Mouse (Mus musculus): ENCODE data around the gene Tex14.
"Not testable (repeated sequence)": the region's sequence is repeated elsewhere in the genome, so short reads cannot be mapped to it uniquely, and the experiment has no call there.

The Tex14 gene

DNA sequence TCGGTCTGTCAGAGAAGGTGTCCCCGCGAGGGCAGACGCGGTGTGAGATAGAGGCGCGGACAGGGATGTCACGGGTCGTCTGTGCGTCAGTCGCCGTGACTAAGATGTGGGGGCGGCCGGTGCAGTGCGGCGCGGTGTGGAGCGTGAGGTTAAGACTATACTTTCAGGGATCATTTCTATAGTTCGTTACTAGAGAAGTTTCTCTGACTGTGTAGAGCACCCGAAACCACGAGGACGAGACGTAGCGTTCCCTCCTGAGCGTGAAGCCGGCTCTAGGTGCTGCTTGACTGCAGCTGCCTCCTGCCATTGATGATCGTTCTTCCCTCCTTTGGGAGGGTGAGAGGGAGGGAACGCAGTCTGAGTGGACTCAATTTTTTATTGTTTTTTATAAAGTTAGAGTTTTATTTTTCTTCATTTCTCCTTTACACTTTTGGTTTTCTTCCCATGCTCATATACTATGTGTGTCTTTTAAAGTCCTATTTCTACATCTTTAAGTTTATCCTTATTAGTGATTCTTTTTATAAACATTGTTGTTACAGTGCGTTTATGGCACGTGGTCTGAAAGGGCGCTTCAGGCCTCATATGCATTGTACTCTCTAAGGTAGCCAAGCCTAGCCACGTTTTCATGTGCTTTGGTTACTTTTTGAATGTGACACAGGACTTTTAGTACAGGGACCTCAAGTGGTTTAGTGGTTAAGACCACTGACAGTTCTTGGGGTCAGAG lies 43.8 kb downstream of the Tex14 start:
- peak; percentile 91 for DNase-seq (ENCODE audit: low read depth, low spot score)

DNA sequence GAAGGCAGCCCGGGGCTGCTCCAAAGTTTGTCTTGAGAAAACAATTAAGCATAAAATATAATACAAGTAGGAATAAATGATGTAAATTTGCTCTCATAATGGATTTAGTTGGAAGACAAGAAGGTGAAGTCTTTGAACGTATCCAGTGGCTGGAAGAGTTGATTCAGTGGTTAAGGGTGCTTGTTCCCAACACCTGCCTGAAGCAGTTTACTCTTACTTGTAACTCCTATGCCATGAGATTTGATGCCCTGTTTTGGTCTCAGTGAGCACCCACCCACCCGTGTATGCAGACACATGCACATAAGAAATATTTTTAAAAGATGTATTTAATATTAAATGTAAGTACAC lies 44.3 kb downstream of the Tex14 start:
- DNase-seq (ENCODE audit: low read depth, low spot score), result no peak

DNA sequence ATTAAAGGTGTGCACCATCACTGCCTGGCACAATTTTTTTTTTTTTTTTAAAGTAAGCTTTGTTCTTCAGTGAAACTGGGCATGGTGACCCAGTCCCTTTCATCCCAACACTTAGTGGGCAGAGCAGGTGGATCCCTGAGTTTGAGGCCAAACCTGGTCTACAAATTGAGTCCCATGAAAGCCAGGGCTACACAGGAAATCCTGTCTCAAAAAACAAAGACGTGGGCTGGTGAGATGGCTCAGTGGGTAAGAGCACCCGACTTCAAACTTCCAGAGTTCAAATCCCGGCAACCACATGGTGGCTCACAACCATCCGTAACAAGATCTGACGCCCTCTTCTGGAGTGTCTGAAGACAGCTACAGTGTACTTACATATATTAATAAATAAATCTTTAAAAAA lies 45.0 kb downstream of the Tex14 start:
- DNase-seq (ENCODE audit: low read depth, low spot score), result not testable (repeated sequence)

DNA sequence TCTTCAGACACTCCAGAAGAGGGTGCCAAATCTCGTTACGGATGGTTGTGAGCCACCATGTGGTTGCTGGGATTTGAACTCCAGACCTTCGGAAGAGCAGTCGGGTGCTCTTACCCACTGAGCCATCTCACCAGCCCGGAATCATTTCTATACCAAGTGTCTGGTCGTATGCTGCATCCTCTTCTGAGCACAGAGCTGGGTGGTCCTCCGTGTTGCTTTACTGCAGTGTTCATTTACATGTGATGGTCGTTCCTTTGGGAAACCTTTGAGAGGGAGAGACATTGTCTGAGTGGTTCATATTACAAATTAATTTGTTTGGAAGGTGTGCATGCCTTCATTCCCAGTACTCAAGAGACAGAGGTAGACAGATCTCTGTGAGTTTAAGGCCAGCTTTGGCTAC lies 47.9 kb downstream of the Tex14 start:
- DNase-seq (ENCODE audit: low read depth, low spot score), result not testable (repeated sequence)

DNA sequence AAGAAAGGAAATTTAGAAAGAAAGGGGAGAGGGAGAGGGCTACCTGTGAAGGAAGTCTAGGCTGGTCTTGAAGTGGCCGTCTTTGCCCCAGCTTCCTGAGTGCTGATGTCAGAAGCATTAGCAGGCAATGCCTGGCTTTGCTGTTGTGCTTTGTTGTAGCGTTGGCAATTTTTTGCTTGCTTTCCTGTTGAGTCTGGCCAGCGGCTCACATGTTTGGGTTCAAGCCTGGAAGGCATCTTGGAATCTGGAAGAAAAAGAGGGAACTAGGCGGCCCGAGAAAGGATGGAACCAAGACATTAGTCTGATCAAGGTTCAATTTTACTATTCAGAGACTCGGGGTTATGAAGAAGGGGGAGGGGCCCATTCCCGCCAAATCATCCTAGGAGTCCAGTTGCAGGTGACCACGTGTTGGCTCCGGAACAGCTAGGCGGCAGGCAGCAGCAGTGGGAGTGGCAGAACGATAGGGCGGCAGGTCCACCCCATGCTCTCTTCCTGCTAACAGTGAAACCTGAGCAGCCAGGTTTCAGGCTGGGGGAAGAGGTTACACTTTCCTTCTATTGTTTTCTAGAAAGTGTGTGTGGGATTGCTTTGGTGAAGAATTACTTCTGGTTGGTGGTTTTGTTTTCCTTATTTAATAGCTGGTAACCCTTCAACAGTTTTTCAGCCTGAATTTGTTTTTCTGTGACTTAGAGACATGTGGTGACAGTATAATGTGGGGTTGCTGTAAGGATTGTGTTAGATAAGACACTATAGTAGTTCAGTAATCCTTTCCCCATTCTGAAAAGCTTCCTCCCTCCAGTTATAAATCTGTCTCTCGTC lies 48.6 kb downstream of the Tex14 start:
- peak; percentile 56 for DNase-seq (ENCODE audit: low read depth, low spot score)

DNA sequence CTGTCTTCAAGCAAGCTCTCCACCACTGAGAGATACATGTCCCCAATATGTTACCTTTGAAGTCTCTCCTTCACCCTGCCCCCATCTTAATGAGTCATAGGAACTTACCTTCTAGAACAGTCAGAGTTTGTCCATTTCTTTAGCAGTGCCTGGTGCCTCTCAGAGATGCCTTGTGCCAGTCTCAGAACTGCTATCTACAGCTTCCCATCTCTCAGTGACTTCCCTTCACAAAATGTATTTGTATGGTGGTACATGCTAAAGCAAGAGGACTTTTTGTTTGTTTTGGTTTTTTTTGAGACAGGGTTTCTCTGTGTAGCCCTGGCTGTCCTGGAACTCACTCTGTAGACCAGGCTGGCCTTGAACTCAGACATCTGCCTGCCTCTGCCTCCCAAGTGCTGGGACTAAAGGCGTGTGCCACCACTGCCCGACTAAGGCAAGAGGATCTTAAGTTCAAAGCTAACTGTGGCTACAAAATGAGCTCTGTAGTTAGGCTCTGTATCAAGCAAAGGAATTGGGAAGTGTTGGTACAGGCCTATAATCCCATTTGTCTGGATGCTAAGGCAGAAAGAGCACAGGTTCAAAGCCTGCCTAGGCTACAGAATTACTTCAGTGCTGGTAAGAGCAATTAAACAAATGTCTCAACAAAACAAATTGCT lies 49.3 kb downstream of the Tex14 start:
- DNase-seq (ENCODE audit: low read depth, low spot score), result no peak

DNA sequence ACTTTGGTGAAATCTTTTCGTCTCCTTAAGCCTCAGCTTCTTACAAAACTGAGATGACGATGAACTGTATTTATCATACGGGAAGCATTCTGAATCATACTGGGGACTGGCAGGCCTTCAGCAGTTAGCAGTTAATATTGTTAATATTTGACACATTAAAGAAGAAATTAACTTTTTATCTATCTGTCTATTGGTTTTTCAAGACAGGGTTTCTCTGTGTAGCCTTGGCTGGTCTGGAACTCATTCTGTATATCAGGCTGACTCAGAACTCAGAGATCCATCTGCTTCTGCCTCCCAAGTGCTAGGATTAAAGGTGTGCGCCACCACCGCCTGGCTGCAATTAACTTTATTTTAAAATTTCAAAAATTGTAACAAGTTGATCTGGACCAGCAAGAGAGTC lies 50.7 kb downstream of the Tex14 start:
- no peak for DNase-seq (ENCODE audit: low read depth, low spot score)

DNA sequence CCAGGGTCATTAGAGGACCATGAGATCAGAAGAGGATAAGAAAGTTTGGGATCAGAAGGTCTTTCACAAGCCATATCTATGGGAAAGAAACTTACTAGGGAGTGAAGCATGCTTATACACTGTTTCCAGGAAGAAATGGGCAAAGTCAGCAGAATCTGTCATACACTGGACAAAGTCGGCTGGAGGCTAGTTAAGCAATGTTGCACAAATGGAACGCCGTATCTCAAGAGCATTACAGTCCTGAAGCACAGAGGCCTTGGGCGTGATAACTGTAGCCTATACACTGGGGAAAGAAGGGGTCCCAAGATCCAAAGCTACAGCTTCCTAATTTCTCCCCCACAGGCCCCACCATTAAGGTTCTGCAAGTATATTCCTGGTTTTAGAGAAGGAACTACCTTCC lies 51.1 kb downstream of the Tex14 start:
- DNase-seq (ENCODE audit: low read depth, low spot score), result no peak

DNA sequence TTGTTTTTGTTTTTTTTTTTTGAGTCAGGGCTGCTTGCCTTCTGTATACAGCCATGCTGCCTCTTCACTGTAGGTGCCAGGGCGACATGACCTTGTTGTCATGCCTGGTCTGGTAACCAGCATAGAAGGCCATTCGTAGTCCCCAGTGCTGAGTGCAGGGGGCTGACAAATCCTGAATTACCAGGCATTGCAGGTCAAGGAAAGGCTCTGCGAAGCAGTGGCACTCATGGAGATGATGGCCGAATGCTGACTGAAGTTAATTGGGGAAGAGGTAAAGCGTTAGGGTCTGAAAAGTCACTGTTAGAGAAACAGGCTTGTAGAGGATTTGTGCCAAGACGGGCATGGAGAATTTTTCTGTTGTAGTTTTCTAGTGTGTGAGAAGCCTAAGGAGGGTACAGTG lies 55.7 kb downstream of the Tex14 start:
- no peak for DNase-seq (ENCODE audit: low read depth, low spot score)

DNA sequence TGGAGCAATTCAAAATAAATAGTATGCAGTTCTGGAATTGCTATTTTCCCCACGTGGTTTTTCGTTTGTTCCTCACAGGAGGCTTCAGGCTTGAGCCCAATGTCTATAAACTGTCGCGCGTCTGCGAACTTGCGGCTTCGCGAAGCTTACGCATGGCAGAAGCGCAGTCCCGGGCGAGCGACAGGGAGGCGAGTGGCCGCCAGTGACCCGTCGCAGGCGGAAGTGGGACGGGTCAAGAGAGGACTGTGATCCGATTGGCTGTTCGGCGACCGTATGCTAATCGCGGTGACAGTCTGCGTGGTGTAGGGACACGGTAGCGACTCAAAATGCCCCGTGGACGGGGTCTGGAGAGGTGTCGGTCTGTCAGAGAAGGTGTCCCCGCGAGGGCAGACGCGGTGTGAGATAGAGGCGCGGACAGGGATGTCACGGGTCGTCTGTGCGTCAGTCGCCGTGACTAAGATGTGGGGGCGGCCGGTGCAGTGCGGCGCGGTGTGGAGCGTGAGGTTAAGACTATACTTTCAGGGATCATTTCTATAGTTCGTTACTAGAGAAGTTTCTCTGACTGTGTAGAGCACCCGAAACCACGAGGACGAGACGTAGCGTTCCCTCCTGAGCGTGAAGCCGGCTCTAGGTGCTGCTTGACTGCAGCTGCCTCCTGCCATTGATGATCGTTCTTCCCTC lies 57.1 kb downstream of the Tex14 start:
- peak; percentile 79 for DNase-seq (ENCODE audit: low read depth, low spot score)

DNA sequence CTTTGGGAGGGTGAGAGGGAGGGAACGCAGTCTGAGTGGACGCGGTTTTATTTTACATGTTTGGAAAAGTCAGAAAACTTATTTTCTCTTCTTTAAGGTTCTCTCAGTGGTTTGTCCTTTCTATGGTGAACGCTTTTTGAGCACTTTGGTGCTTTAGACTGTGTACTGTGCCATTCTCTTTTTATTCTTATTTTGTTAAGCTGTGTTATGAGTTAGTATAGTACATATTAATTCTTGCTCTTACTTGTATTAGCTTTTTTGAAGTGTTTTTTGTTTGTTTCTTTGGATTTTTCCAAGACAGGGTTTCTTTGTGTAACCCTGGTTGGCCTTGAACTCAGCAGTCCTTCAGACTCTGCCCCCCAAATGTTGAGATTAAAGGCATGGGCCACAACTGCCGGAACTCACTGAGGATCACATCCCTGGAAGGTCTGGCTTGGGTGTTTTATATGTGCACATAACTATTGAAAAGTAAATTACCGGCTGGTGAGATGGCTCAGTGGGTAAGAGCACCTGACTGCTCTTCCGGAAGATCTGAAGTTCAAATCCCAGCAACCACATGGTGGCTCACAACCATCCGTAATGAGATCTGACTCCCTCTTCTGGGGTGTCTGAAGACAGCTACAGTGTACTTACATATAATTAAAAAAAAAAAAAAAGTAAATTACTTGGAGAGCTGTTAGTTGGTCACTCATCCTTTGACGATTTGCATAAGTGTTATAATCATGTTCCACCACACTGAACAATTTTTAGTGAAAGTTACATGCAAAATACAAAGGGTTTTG lies 57.8 kb downstream of the Tex14 start:
- peak; percentile 81 for DNase-seq (ENCODE audit: low read depth, low spot score)

DNA sequence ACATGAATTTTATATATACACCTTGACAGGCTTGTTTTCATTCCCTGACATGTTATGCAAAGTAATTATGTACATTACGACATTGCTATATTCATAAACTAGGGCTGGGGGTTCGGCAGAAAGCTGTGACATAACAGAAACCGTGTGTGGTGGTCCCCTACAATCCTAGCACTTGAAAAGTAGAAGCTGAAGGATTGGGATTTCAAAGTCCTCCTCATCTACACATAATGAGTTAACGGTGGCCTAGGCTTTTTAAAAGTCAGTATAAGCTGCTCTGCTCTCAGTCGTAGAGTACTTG lies 58.3 kb downstream of the Tex14 start:
- DNase-seq (ENCODE audit: low read depth, low spot score), result no peak

DNA sequence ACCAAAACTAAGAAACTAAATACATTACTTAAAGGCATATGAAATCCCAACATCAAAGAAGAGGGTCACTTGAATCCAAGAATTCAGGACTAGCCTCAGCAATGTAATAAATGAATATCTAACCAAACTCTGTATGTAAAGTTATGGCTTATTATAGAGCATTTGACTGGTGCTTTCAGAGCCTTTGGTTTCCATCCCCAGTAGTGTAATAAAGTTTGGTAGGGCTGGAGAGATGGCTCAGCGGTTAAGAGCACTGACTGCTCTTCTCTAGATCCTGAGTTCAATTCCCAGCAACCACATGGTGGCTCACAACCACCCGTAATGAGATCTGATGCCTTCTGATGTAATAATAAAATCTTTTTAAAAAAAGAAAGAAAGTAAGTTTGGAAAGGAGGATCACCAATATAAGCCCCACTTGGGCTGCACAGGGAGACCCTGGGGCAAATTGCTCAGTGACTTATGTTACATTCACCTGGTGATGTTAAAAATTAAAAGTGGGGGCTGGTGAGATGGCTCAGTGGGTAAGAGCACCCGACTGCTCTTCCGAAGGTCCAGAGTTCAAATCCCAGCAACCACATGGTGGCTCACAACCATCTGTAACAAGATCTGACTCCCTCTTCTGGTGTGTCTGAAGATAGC lies 59.0 kb downstream of the Tex14 start:
- not testable (repeated sequence) for DNase-seq (ENCODE audit: low read depth, low spot score)

DNA sequence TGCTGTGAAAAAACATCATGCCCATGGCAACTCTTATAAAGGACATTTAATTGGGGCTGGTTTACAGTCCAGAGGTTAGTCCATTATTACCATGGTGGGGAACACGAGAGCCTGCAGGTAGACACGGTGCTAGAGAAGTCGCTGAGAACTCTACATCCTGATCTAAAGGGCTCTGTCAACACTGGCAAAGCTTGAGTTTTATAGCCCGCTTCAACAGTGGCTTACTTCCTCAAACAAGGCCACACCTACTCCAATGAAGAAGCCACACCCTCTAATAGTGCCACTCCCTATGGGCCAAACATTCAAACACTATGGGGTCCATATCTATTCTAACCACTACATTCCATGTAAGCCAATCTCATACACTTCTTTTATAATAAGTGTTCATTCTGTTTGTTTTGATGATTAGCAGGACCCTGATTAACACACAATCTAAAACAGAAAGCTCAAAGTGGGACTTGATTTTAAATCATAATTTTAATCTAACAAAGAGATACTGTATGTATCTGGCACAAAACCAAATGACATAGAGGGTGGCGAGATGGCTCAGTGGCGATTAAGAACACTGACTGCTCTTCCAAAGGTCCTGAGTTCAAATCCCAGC lies 61.2 kb downstream of the Tex14 start:
- no peak for DNase-seq (ENCODE audit: low read depth, low spot score)

DNA sequence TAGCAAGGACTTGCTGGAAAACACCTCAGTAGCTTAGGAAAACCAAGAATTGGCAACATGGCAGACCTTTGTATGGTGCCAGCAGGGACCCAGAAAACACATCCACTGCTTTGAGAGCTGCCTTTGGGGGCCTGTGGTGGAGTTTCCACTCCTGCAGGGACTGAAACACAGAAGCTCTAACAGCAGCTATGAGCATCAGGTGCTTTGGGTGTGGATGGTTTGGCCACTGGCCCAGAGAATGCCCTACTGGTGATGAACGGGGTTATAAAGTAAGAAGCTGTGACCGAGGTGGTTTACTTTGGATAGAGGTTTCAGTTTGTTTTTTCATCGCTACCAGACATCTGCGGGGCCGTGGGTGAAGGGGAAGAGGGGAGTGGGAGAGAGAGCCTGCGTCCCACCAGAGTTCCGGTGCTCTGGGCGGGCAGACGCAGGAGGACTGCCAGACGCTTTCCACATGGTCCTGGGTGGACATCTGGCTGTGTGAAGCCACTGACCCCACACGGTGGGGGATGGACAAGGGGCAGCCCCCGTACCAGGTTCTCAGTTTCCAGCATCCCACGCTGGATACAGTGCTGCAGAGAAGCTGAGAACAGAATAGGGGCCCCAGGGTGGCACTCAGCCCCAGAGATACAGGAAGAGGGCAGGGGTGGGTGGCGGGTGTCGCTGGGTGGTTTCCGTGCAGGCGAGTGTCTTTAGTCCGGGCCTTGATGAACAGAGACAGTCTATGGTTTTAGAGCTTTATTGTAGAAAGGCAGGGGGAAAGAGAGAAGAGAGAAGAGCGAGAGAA lies 62.8 kb downstream of the Tex14 start:
- DNase-seq (ENCODE audit: low read depth, low spot score), result no peak

DNA sequence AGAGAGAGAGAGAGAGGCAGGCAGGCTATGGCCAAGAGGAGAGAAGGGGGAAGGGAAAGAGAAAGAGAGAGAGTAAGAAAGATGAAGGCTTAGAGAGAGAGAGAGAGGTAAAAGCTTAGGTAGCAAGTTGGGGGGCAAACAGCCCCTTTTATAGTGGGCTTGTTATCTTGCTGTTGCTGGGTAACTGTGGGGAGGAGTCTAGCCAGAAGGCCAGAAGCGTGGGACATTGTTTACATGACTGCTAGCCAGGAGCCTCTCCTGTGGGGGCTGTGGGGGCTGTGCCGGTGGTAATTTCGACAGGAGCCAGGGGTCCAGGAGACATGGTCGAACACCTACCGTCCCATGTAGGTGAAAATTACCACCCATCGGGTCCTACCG lies 63.4 kb downstream of the Tex14 start:
- DNase-seq (ENCODE audit: low read depth, low spot score), result no peak

DNA sequence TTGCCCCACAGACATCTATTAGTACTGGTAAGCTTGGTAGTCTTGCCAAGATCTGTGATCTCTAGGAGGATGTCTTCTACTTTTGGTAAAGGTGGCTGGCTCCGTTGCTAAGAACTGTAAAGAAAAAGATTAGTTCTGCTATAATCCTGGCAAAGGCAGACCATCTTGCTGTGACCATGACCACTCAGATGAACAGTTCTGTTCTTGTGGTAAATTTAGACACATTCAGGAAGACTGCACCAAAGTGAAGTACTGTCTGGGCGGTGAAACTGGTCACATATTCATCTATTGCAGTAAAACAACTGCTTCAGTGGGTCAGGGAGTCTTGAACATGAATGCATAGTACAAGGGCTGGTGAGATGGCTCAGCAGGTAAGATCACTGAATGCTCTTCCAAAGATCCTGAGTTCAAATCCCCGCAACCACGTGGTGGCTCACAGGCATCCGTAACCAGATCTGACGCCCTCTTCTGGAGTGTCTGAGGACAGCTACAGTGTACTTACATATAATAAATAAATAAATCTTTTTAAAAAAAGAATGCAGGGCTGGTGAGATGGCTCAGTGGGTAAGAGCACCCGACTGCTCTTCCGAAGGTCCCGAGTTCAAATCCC lies 63.9 kb downstream of the Tex14 start:
- no peak for DNase-seq (ENCODE audit: low read depth, low spot score)

DNA sequence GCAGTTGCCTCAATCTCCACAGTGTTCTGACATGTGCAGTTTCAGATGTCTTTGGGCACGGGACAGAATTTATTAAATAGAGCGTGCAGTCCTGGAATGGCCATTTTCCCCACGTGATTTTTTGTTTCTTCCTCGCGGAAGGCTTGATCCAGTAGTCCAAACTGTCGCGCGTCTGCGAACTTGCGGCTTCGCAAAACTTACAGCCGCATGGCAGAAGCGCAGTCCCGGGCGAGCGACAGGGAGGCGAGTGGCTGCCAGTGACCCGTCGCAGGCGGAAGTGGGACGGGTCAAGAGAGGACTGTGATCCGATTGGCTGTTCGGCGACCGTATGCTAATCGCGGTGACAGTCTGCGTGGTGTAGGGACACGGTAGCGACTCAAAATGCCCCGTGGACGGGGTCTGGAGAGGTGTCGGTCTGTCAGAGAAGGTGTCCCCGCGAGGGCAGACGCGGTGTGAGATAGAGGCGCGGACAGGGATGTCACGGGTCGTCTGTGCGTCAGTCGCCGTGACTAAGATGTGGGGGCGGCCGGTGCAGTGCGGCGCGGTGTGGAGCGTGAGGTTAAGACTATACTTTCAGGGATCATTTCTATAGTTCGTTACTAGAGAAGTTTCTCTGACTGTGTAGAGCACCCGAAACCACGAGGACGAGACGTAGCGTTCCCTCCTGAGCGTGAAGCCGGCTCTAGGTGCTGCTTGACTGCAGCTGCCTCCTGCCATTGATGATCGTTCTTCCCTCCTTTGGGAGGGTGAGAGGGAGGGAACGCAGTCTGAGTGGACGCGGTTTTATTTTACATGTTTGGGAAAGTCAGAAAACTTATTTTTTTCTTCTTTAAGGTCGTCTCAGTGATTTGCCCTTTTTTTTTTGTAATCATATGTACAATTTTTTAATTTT lies 66.2 kb downstream of the Tex14 start:
- DNase-seq (ENCODE audit: low read depth, low spot score), result peak; percentile 84

DNA sequence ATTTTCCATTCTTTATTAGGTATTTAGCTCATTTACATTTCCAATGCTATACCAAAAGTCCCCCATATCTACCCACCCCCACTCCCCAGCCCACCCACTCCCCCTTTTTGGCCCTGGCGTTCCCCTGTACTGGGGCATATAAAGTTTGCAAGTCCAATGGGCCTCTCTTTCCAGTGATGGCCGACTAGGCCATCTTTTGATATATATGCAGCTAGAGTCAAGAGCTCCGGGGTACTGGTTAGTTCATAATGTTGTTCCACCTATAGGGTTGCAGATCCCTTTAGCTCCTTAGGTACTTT lies 66.8 kb downstream of the Tex14 start:
- not testable (repeated sequence) for DNase-seq (ENCODE audit: low read depth, low spot score)

Measured in ES-CJ7 (cell line).